Mouse (Mus musculus): ENCODE measurements around the gene Cbfa2t3.

Cbfa2t3 gene

DNA sequence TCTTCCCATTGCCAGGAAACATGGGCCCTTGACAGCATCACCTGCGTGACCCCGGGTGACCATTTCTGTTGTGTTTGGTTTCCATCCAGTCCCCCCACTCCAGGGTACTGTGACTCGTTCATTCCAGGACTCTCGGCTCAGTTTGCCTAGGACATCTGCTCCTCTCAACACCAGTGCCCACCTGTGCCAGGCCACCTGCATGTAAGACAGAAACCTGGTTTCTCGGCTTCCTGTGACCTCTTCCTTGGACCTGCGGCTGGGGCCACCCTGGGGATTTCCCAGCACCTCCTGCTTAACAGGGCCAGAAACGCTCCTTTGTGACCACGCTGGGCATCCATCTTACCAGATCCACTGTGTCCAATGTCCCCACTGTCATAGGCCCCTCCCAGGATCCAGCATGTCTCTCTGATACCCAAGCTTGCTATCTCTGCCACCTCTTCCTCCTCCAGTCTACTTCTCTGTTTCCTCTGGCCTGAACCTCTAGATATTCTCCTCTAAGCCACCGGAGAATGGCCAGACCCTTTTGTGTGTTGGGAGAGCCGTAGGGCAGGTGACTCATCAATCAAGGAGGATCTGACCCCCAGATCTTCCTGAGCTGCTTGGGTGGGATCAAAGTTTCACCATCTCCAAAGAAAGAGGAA lies 19.1 kb upstream of the Cbfa2t3 start:
- no peak for DNase-seq (ENCODE audit: low spot score)

DNA sequence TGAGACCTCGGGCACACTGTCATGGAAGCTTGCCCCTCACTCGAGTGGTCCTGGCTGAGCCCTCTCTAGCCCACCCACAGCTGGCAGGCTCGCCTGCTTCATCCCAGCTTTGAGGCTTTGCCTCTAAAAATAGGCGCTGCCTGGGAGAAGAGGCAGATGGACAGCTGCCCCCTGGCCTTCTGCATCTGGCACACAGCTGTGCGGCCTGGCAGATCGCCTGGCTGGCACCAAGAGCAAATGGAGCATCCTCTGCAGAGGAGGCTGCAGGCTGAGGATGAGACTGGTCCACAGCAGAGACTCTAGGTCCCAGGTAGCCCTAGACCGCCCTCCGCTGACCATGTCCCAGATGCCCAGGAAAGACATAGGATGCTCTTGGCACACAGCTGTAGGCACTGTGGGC lies 17.7 kb upstream of the Cbfa2t3 start:
- DNase-seq (ENCODE audit: low spot score), result no peak

DNA sequence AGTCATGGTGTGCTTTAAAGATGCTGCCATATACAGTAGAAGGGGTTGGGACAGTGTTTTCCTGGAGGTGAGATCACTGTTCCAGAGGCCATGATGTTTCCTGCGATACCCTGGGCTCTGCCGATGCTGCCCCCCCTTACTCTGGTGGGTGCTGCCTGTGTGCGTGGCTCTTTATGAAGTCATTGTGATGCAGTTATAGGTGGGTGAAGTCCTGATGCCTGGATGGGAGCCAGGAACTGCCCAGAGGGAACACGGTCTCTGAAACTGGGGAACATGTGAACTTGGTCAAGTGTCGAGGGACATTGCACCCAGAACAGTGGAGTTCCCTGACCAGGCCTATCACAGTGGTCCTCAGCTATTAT lies 14.2 kb upstream of the Cbfa2t3 start:
- no peak for DNase-seq (ENCODE audit: low spot score)

DNA sequence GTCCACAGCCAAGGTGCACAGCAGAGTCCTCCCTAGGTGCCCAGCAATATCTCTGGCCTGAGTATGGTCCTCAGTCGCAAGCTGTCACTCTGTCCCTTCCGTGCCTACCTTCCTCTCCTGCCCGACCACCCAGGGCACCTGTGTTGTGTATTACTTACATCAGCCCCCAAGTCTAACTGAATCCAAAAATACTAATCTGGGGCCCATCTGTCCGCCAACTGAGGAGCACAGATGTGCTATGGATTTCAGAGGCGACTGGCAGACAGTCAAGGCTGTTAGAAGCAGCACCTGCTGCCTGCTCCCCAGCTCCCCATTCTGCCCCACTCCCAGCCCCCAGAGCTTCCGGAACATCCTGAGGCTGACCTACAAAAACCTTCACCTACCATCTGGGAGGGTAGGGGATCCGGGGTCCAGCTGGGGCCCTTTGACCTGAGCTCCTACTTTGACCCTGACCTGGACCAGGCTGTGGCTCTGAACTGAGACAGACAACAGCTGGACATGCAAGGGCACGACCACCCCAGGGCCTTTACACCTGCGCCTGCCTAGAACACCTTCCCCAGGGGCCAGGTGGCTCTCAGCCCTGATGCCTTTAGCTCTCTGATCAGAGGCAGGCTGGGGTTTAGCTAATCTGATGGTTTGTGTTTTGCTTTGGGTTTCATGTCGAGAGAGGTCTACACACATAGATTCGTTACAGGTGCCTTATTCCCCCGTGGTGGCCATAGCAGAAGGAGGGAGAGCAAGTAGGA lies 13.7 kb upstream of the Cbfa2t3 start:
- no peak for DNase-seq (ENCODE audit: low spot score)

DNA sequence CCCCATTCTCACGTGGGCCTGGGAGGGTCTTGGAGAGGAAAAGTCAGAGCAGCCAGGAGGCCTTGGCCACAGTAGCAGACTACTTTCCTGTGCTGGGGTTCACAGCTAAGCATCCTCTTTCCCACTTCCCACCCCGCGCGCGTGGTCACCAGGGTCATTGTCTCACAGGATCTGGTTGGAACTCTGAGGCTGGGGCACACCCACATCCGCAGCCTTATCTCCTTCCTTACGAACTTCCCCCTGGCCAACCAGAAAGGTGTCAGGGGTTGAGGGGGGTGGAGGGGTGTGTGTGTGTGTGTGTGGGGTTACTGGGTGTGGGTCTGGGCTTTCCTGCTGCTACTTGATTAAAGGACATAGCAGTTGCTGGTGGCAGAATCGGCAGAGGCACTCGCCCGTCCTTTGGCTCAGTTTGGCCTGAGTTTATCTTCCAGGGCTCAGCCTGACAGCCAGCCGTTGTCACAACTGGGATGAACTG lies 13.0 kb upstream of the Cbfa2t3 start:
- DNase-seq (ENCODE audit: low spot score), result no peak

DNA sequence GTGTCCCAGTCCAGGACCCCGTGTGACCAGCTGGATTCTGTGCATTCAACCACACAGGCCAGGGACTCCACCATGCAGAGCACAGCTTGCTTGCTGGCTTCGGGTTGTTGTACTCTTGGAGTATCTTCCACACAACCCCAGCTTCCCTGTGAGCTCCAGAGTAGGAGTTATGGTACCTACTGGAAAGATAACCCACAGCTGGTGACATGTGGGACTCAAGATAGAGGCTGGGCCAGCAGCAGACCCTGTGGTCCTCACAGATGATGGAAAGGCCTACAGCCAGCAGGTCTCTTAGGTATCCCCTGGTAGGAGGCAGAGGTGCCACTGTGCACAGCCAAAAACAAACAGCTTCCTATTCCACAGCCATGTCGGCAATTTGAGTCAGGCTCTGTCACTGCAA lies 12.6 kb upstream of the Cbfa2t3 start:
- no peak for DNase-seq (ENCODE audit: low spot score)

DNA sequence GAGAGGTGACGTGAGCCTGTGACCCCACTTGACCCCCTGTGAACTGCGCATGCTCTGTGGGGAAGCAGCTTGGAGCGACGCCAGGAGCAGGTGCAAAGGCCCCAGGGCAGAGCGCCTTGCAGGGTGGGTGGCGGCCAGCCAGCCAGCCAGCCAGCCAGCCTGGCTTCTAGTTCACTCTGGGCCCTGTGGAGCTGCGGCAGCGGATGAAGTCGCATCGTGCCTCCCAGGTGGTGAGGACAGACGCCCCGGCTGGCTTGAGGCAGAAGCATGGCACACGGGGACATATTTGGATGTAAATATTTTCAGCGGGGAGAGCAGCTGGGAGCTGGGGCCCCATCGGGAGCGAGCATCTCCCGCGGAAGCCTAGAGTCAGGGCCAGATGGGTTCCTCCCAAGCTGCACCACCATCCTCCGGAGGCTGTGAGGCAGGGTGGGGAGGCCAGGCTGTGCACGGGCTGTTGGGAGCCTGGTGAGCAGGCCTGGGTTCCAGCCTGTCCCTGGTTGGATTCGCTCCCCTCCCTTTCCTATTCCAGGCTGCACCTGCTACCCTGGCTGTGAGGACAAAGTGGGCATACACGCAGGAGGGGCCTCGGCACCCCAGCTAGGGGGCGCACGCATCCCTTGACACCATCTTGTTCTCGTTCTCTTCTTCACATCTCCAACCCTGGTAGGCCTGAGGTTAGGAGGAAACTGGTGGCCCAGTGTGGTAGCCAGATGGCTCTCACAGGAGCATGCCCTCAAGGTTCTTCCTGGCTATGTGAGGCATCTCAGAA lies 10.6 kb upstream of the Cbfa2t3 start:
- DNase-seq (ENCODE audit: low spot score), result peak; percentile 27

DNA sequence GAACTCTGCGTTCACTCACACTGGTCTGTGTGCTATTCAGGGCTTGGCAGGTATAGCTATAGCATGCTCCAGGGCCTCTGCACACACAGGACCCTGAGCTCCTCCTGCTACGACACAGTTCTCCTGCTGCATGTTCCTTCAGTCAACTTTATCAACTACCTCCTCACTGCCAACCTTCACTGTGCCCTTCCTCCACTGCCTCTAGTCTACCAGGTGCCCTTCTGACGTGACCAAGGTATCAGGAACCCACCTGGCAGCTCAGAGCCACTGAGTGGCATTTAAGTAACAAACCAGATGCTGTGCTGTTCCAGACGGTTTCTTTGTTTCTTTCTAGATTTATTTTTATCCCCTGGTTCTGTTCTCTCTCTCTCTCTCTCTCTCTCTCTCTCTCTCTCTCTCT lies 8.3 kb upstream of the Cbfa2t3 start:
- no peak for DNase-seq (ENCODE audit: low spot score)

DNA sequence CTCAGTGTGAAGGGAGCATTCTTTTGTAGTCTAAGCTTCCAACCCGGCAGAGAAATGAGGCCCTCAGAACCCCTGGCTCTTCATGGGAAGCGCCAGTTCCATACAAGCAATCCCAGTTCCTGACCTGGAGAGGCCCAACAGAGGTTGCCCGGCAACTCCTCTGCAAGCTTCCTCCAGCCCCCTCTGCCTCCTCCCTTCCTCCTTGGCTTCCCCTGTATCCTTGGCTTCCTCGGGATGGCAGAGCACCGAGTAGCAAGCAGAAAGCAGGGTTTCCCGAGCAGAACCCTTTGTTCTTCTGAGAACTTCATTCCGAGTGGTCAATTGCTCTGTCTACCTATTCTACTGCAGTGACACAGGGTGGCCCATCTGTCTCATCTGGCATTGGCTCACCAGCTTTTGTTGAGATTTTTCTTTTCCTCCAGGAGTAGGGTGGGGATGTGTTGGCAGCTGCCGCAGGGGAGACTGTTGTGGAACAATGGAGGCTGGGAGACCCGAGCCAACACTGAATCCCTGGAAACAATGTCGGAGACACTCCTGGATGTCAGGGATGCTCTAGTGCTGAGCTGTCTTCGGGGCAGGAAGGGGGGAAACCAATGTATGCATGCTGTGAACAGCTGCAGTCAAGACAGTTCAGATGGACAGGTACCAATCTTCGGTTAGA lies 7.1 kb upstream of the Cbfa2t3 start:
- no peak for DNase-seq (ENCODE audit: low spot score)

DNA sequence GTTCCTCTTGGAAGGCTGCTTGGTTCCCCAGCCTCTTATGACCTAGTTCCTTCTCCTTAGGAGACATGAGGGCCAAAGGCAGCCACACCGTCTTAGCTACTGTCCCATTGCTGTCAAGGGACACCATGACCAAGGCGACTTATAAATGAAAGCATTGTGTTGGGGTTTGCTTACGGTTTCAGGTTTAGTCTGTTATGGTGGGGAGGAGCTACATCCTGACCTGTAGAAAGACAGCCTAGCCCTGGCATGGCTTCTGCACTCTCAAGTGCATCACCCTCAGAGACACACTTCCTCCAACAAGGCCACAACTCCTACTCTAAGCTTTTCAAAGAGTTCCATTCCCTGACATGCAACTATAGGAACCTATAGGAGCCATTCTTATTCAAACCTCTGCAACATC lies 5.7 kb upstream of the Cbfa2t3 start:
- DNase-seq (ENCODE audit: low spot score), result no peak

DNA sequence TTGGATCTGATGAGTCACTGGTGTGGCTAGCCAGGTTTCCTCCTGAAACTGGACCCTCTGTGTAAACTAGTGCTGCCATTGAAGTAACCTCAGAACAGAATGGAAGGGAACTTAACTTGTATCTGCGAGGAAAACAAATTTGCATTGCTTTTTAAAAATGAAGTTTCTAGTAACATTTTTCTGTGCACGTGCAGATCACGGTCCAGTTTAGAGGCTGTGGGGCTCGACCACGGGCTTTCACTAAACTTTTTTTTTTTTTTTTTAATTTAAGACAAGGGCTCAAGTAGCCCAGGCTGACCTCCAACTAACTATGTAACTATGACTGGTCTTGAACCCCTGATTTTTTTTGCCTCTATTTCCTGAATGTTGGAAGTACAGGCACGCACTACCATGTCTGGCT lies 4.0 kb upstream of the Cbfa2t3 start:
- no peak for DNase-seq (ENCODE audit: low spot score)

DNA sequence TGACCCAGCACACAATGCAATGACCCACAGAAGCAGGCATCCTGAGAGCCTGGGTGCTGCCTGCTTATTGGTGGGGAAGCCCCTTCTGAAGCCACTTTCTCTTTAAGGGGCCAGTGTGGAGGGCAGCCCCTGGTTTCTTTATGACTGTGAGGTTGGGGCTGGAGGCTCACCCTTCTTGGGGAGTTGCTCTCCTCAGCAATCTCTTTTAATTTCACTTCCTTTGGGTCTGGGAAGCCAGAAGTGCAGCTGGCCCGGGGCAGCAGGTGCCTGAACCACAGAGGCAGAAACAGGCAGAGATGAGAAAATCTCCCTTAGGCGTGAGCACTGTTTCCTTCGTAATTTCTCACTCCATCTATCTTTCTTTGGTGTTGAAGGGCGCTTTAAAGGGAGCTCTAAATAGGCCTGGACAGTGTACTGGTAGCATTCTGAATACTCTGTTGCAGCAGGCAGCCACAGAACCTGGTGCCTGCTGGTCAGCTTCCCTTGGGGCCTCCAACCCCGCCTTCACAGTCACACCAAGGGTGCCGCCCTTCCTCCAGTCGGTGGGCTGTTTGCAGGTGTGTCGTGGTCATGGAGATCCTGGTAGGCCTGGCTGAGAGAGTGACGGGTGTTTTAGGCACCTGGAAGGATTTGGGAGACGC lies 3.5 kb upstream of the Cbfa2t3 start:
- peak; percentile 29 for DNase-seq (ENCODE audit: low spot score)

DNA sequence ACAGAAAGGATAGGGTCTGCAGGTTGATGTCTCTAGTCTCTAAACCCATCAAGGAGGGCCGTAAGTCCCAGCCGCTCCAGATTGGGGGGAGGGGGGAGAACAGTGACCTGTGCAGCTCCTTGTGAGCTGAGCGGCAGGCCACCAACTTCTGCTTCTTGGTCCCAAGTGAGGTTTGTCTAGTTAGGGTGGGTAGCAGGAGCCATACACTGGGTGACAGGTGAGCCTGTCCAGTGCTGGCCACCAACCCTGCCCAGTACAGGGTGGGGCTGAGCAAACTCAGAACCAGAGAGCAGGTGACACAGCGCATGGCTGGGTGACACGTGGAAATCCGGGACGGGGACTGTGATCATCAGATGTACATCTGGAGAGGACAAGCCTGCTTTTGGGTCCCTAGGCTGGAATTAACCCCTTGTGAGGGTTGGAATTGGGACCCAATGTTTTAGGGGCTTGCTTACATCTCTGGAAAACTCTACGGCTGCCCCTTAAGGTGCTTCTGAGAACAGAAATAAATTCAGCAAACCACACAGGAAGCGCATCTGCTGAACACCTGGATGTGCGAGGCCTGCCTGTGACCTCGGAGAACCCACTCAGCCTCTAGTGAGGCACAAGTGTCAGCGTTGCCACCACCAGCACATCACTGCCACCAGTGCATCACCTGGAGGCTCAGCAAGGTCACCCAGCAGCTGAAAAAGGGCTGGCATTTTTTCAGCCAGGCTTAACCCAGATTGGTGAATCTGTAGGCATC lies 2.7 kb upstream of the Cbfa2t3 start:
- DNase-seq (ENCODE audit: low spot score), result no peak

DNA sequence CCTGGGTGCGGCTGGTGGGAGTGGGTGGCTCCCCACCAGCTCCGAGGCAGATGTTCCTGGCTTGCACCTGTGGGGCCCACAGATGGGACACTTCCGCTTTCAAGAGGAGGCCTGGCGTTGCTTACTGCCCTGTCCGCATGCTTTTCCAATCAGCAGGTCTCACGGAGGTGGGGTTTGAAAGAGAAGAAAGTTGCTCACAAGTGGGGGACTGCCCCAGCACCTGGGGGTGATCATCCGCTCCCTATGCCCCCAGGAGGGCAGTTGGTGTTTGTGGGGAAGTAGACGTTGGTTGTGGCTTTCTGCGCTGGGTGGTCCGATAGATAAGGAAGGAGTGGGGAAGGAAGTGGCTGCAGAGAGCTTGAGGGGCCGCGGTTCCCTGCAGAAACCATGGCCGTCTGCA lies 1.7 kb upstream of the Cbfa2t3 start:
- no peak for DNase-seq (ENCODE audit: low spot score)

DNA sequence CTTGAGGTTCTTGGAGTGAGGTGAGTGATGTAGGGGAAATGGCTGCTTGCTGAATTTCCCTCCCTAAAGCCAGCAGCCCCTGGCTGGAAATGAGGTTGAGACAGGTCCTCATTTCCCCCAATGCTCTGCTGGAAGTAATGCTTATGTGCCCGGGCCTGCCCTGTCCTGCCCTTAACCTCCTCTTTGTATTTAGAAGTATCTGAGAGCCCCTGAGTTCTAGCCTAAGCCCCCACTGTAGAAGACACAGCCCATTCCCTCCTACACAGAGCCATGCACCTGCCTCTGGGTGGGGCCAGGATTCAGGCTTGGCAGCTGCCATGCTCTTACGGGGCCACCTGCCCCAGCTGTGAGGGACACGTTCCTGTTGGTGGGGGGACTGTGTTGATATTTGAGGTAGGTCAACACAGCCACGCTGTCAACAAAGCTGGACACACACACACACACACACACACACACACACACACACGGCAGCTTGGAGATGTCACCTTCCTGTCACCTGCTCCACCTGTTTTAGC lies 598 bp downstream of the Cbfa2t3 start:
- no peak for DNase-seq (ENCODE audit: low spot score)

DNA sequence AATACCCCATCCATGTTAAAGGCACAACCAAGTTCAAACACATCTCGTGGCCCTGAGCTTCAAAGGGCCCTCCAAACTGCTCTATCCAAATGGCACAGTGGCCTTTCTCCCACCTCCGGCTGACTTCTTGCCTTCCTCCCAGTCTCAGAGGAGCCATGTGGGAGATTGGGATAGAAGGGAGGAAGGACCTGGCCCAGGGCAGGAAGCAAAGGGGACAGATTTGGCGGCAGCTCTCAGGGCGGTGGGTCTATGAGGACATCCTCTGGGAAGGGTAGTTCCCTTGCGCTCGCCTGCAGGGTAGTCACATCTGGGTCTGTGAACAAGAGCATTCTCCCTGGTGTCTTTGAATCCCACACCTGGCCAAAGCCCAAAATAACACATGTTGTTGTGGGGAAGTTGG lies 1.3 kb downstream of the Cbfa2t3 start:
- no peak for DNase-seq (ENCODE audit: low spot score)

DNA sequence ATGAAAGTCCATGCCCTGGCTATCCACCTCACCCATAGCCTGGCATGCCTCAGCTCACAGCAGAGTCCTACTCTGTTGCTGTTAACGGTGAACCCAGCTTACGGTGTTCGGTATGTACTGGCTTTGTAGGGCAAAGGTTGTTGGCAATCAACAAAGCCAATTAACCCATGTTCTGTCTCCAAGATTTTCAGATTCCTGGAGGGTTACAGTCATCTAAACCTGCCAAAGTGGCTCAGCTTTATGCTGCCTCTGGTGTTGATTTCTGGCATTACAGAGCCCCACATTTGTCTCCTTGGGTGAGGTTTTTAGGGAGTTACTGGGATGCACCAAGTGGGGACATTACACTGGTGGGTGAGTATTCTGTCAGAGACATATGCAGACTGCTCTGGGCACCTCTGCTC lies 1.7 kb downstream of the Cbfa2t3 start:
- DNase-seq (ENCODE audit: low spot score), result no peak

DNA sequence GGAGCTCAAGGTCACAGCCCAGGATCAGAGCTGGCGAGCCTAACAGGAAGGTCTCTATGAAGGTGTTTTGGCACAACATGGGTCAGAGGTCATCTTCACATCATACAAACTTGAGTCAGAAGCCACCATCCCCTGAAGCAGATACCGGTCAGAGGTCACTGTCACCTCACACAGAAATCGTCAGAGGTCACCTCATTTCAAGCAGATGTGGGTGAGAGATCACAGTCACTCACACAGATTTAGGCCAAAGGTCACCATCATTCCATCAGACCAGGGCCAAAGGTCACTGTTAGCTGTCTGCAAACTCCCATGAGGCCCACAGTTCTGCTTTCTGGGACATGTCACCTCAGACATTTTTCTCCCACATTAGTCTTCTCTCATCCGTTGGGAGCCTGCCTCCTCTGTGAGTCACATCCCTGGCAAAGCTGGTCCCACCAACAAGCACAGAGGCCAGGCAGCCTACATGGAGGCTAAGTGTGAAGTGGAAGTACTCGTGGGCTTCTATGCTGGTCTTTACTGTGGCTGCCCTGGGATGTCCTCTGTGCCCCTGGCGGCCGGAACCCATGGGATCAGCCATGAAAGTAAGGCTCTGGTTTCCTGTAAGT lies 3.4 kb downstream of the Cbfa2t3 start:
- no peak for DNase-seq (ENCODE audit: low spot score)

DNA sequence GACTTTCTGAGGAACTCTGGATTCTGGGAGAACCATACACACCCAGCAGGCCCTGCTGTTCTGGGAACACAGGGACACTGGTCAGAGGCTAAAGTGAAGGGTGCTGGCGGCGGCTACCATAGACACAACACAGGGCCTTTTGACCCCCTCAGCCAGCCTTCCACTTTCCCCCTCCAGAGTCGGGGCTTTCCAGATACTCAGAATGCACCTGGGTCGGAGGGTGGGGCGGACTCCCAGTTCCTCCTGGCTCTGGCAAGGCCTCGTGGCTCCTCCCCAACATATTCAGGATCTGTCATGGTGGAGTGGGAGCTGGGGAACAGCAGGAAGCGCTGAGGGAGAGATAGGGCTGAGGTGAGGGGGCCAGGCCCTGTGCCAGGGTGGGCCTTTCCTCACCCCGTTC lies 6.8 kb downstream of the Cbfa2t3 start:
- DNase-seq (ENCODE audit: low spot score), result no peak

DNA sequence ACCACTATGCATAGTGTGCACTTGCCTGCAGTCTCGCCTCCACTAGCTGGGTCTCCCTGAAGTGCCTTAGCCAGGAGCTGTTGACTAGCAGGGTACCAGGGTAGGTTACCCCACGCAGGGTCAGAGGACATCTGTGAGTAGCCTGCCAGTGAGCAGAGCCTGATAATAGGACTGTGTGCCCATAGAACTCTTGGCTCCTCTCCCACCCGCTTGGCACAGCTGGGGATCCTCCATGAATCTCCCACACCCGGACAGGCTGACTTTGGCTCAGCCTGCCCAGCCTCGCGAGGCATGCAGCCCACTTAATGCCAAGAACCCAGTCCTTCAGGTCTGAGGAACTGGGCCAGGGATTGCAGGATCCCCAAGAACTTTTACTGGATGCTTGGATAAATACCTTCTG lies 7.9 kb downstream of the Cbfa2t3 start:
- no peak for DNase-seq (ENCODE audit: low spot score)

DNA sequence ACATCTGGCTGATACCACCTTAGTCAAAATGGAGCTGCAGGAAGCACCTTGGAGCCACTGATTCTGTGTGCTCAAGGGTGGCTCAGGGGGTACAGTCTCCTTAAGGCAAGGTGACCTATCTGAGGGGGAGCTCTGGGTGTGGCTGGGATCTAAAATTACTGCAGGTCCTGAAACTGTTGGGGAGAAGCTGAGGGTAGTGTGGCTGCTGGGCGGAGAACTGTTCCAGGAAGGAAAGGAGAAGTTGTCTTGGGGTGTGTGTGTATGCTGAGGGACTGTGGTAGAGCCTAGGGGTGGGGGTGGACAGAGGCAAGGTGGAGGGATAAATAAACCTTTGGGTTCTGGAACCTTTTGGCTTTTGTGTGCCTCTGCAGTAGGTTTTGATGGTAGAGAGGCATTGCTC lies 9.6 kb downstream of the Cbfa2t3 start:
- no peak for DNase-seq (ENCODE audit: low spot score)

Measured in testis, postnatal 14 days (tissue).